Mouse (Mus musculus): ENCODE measurements at regions not wholly inside any gene's neighbourhood (a gene's known extent, or its start where the extent isn't known, plus 50 kb on each side); places are given as distances from the start of the nearest gene placed in this dataset.

GRCm38 (mm10) chr3:41228536-41228935 is 145.7 kb upstream of the Pgrmc2 start:
- TF ChIP-seq CTCF (IDR thresholded peaks at IDR 0.05; ENCODE audit: insufficient read depth, low read depth, low read length) (no peak), POLR2A (IDR thresholded peaks at IDR 0.05; ENCODE audit: insufficient read depth, low read depth, low read length) (no peak)
